Mouse (Mus musculus): Measurements from ENCODE around the gene Hk1.

Hk1 gene

GRCm38 (mm10) chr10:62379808-62380207, at the start of gene Hk1:
Gene Hk1, minus strand, starts transcription at chr10:62379908.
- DNase-seq, result no peak

DNA sequence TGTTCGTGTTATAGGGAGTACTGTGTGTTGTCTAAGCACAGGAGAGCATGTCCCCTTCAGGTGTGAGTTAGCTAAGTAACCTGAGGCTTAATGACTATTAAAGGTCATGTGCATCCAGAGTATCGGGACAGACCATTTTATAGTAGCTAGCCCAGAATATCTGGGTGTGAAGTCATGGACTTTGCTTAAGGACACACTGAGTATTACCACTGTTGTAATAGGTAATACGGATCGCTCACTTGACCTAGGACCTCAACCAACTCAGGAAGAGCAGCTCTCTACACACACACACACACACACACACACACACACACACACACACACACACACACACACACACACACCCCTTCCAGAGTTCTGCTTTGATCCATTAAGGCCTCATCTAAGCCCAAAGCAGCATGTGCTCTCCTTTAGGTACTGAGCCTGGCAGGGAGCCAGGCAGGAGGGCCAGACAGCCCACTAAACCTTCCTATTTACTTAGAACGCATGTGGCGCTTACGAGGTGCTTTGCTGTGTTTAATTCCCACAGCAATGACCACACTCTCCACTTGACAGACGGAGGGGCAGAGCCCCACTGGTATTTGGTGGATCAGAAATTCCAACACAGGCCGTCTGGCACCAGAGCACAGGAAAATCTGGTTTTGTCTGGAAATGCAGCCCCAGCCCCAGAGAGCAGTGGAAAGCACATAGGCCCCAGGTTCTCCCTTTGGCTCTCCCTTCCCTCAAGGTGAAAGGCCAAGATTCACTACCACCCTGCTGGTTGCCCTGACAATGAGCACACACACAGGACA, 45.6 kb upstream of the Hk1 start:
- no peak for DNase-seq

- no peak for DNase-seq
Measured at GRCm38 (mm10) chr10:62422255-62422654, 42.5 kb upstream of the Hk1 start, which contains the start of gene Hkdc1. Gene Hkdc1, minus strand, starts transcription at chr10:62422491.

- DNase-seq, result no peak
Measured at GRCm38 (mm10) chr10:62421127-62421526, 41.4 kb upstream of the Hk1 start.

DNA sequence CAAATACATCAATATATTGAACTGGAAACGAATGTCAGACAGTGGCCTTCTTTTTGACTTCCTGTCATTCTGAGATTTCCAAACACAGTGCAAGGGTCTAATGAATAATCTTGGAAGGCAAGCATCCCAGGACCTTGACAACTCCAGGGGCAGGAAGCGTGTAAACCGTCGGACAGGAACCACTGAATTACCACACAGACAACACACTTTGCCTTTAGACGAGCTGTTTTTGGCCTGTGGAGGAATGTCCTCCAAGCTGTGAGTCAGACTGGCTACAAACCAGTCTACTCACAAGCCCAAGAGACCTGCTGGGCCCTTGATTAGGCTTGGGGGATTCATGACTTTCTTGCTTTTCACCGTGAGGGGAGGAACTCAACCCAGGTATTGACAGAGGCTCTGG, 40.7 kb upstream of the Hk1 start:
- no peak for DNase-seq

DNA sequence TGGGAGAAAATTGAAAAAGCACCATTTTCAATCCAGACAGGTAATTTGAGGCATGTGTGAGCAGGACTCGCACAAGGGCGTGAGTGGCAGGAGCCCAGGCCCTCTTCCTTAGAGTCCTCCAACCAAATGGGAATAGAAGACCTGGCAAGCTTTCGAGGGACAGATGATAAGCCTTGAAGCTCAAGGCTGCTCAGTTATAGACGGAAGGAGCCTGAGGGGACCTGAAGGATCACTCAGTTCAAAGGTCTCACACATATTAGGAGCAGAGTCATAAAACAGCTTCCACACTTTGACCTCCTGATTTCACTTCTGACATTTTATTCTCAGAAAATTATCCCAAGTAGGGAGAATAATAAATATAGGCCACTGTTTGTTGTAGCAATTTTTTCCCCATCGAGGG, 39.7 kb upstream of the Hk1 start:
- no peak for DNase-seq

GRCm38 (mm10) chr10:62418831-62419356, 39.2 kb upstream of the Hk1 start:
- no peak for DNase-seq

DNA sequence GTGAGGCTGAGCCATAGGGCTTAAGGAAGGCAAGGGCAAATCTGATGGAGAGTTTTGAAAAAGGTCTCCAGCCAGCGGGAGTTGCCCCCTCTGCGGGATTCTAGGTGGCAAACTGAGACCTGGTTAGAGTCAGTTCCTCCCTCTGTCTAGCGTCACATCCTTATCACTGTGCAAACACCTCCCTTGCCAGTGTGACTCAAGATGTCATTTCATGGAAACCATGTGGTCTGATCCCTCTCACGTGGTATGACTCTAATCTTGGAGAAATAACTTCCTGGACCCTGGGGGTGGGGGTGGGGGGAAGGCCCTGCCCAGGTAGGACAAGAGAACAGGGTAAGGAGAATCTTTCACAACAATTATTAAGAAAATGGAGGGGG, 33.9 kb upstream of the Hk1 start:
- DNase-seq, result no peak

- no peak for DNase-seq
Measured at GRCm38 (mm10) chr10:62412906-62413605, 33.3 kb upstream of the Hk1 start.

GRCm38 (mm10) chr10:62411431-62412410, 32.0 kb upstream of the Hk1 start:
- no peak for DNase-seq

DNA sequence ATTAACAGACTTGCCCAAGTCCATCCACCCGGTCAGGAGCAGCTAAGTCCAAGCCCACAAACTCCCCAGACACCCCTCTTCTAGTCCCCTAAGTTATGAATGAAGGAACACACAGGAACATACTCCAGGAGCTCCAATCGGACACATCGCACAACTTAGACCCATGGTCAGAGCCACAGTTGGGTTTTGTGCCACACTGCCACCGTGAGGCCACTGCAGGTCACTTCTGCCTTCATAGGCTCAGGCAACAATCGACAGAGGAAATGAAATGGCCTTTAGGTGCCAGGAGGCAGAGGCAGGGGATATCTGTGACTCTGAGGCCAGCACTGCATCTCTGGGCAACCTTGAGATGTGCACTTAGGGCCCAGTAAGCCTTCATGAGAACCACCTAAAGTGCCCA, 31.2 kb upstream of the Hk1 start:
- DNase-seq, result peak; percentile 64

- peak; percentile 74 for DNase-seq
Measured at GRCm38 (mm10) chr10:62404901-62405300, 25.2 kb upstream of the Hk1 start.

DNA sequence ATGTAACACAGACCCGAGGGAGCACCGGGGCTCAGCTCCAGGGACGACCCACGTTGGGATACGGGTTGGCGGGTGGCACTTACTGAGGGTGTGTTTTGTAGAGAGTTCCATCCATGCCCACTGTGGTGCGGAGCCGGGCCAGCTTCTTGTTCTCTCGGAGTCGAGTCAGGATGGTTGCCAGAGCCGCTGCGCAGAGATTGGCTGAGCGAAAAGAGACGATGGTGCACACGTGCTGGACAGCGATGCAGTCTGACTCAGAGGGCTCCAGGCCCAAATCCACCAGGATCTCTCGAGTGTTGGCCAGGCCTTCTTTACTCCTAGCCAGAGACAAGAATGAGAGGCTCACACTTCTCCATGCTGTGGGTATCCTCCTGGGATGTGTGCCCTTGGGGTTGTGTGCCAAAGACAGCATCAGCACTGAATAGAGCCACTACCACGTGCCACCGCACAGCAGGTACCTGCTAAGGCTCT, 22.0 kb upstream of the Hk1 start:
- no peak for DNase-seq

DNA sequence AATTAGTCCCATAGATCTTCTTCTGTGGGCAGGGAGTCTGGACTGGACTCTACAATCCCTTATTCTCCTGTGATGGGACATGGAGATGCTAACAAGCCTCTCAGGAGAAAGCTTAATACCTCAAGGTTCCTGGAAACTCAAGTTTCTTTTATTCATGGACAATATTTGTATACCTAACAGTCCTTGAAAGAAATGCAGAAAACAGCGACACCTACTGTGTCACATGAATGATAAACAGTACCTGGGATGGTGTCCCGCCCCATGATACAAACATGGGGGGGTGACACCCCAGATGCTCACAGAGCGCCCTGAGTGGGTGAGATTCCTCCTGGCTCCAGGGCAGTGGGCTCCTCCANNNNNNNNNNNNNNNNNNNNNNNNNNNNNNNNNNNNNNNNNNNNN, 3.3 kb upstream of the Hk1 start:
- DNase-seq, result no peak

- DNase-seq, result no peak
Measured at GRCm38 (mm10) chr10:62380936-62381335, 1.2 kb upstream of the Hk1 start.

DNA sequence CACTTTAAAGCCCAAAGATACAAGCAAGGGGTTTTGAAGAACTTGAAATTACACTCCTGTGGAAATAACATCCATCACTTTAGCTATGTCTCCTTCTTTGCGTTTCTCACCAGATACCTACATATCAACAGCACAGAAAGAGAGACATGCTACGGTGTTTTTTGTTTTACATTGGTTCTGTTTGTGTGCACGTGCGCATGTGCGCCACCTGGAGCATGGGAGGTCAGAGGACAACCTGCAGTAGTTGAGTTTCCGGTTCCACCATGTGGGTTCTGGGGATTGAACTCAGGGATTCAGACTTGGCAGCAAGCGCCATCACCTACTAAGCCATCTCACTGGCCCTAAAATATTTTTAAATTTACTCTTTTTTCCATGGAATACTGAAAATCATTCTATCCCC, 20.9 kb downstream of the Hk1 start:
- peak; percentile 41 for DNase-seq

DNA sequence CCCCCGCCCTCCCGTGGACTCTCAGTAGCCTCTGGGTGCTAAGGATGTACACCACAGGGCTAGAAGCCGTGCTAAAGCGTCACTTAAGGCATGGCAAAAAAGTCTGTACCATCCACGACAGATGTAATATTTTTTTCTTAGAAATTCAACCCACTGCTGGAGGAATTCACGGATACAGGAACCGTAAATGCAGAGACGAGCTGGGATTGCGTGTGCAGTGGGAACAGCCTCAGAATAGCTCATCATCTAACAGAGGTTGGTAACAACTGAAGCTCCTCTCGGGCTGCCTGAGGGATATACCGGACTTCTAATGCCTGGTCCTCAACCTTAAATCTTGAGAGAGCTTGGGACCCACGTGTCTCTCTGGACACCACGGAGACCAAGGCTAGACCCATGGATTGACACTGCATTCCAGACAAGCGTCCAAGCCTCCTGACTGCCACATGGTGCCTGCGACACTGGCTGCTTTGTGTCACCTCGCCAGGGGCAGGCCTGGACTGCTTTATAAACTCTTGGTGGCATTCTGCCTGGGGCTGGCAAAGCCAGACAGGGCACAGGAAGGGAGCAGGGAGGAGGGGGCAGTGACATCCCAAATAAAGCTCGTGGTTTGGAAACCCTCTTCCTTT, 23.5 kb downstream of the Hk1 start:
- DNase-seq, result no peak

DNA sequence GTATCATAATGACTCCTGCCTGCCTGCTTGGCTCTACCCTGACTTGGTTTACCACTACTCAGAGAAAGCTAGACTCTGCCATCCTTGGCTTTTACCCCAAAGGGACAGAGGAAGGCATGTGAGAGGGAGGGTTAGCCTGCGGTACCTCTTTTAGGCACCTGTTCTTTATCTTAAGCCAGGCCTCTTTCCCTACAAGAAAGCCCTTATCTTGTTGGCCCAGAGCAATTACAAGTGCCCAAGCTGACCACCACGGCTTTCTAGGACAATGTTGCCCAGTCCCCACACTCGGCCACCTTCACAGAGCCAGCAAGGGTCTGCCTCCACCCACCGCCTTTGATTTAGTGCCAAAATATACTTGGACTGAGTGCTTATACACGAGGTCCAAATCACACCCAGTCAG, 34.6 kb downstream of the Hk1 start:
- DNase-seq, result no peak

DNA sequence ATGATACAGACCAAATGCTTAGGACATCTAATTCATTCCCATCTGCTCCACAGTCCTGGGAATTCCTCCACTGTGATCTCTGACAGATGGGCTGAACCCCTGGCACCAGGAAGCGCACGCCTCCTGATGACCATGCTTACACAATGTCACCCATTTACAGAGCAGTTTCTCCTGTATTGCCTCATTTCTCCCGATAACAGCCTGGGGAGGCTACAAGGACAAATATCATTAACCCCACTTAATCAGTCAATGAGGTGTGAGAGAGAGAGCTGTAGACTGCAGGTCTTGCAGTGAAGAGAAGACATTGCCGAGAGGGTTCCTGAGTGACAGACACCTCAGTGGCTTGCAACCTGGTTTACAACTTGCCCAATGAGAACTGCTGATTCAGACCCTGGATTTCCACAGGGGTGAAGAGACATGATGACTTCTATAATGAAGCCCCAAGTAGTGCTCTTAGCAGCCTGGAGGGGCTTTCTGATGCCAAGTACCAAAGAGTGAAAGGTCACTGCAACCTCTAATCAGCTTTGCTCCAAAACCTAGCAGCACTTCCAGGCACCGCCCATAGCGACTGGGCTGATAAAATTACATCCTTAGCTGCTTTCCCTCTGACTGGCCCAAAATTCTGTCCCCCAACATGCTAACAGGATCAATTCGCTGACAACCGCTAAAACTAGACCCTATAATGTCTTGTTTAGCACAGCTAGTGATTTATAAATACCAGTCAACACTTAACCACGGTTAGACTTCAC, 35.5 kb downstream of the Hk1 start:
- no peak for DNase-seq

DNA sequence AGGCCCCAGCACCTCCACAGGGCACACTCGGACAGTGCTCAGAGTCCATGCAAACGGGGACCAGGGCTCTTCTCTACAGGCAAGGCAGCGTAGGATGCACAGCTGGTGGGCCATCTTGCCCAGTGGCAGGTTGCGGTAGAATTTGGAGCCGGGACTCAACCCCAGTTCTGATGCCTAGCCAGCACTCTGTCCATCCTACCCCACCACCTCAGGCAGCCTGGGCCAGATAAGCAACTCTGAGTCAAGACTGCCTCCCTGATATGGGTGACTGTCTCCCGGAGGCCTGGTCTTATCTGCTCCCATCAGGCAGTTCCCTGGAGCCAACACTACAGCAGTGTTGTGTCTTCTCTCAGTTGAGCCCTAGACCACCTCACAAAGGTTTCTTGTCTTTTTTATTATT, 37.2 kb downstream of the Hk1 start:
- DNase-seq, result no peak

DNA sequence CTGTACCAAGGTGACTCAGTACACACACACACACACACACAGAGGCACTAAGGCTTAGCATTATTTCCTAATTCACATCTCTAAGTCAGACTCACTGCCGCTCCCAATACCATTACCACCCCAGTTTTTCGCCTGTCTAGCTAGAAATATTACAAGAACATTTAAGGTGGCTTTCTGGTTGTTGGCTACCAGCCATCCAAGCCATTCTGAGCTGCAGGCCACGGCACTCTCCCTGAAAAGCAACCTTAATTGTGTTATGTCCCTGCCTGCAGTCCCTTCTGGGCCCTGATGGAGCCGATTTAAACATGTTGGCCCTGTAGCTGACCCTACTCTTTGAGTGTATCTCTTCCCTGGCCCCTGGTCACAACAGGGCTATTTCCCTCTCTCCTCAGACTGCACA, 37.8 kb downstream of the Hk1 start:
- no peak for DNase-seq

DNA sequence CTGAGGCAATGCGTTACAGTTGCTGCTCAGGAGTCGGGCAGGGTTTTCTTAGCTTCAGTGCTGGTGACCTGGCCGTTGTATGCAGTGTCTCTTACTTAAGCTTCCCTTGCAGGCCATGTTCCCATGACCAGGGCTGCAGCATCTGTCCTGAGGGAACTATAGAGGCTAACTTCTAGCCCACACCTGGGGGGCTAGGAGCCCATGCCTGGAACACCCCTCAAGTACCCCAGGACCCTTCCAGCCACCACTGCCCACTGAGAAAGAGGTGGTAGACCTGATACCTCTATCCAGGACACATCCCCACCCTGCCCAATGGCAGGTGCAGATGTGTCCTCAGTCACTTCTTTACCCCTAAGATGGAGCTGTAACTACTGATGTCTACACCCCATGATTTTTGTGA, 38.7 kb downstream of the Hk1 start:
- peak; percentile 26 for DNase-seq
